Mouse (Mus musculus): Measurements from ENCODE around the gene Adgrf5. TPM values are rescaled to one million over a fixed set of nuclear protein-coding genes. Genes with fewer than 3 reads are reported as not detected.
"Not testable (repeated sequence)": the region's sequence is repeated elsewhere in the genome, so short reads cannot be mapped to it uniquely, and the experiment has no call there.

The Adgrf5 gene
- polyA plus RNA-seq, 1 experiment, result 1.1 TPM

- no peaks in the 10 kb centered on the region for H3K36me3 ChIP-seq (ENCODE audit: control insufficient read depth, insufficient read depth, low read length, poor library complexity, severe bottlenecking)
- no peak overlapping the region for H3K4me3 ChIP-seq (ENCODE audit: low read depth, low read length)
- no peaks in the 10 kb centered on the region for H3K9me3 ChIP-seq (replicated peaks; ENCODE audit: control insufficient read depth, insufficient read depth, low read length, poor library complexity, severe bottlenecking)
- H3K27me3 ChIP-seq (ENCODE audit: control insufficient read depth, insufficient read depth, low read length, poor library complexity, severe bottlenecking), result no peaks in the 10 kb centered on the region
- no peak overlapping the region for H3K27ac ChIP-seq (ENCODE audit: insufficient read depth, low read length)
- H3K4me1 ChIP-seq (ENCODE audit: control insufficient read depth, insufficient read depth, low read length), result peaks cover 2% of the 10 kb centered on the region
- no peak for TF ChIP-seq EP300 (IDR thresholded peaks at IDR 0.05; ENCODE audit: insufficient read depth, low read depth, low read length)
- no peak for TF ChIP-seq CTCF (IDR thresholded peaks at IDR 0.05; ENCODE audit: low read depth, low read length)
- no peak for TF ChIP-seq POLR2A (IDR thresholded peaks at IDR 0.05; ENCODE audit: insufficient read depth, low read length)
- no peak overlapping the region for H3K9ac ChIP-seq (ENCODE audit: low read depth, poor library complexity, severe bottlenecking)
These were observed 30.5 kb upstream of the Adgrf5 start for GRCm38 (mm10) chr17:43329761-43330183.

- H3K4me1 ChIP-seq (ENCODE audit: control insufficient read depth, insufficient read depth, low read length), result peaks cover 2% of the 10 kb centered on the region
- TF ChIP-seq EP300 (IDR thresholded peaks at IDR 0.05; ENCODE audit: insufficient read depth, low read depth, low read length) (no peak), POLR2A (IDR thresholded peaks at IDR 0.05; ENCODE audit: insufficient read depth, low read length) (no peak), CTCF (IDR thresholded peaks at IDR 0.05; ENCODE audit: low read depth, low read length) (no peak)
- H3K27me3 ChIP-seq (ENCODE audit: control insufficient read depth, insufficient read depth, low read length, poor library complexity, severe bottlenecking), result no peaks in the 10 kb centered on the region
- no peak overlapping the region for H3K9ac ChIP-seq (ENCODE audit: low read depth, poor library complexity, severe bottlenecking)
- H3K4me3 ChIP-seq (ENCODE audit: low read depth, low read length), result no peak overlapping the region
- no peaks in the 10 kb centered on the region for H3K36me3 ChIP-seq (ENCODE audit: control insufficient read depth, insufficient read depth, low read length, poor library complexity, severe bottlenecking)
- H3K9me3 ChIP-seq (replicated peaks; ENCODE audit: control insufficient read depth, insufficient read depth, low read length, poor library complexity, severe bottlenecking), result no peaks in the 10 kb centered on the region
- H3K27ac ChIP-seq (ENCODE audit: insufficient read depth, low read length), result no peak overlapping the region
These were observed 27.6 kb upstream of the Adgrf5 start for GRCm38 (mm10) chr17:43332686-43333085.

- H3K4me1 ChIP-seq (ENCODE audit: control insufficient read depth, insufficient read depth, low read length), result no peaks in the 10 kb centered on the region
- H3K36me3 ChIP-seq (ENCODE audit: control insufficient read depth, insufficient read depth, low read length, poor library complexity, severe bottlenecking), result no peaks in the 10 kb centered on the region
- H3K27me3 ChIP-seq (ENCODE audit: control insufficient read depth, insufficient read depth, low read length, poor library complexity, severe bottlenecking), result no peaks in the 10 kb centered on the region
- H3K27ac ChIP-seq (ENCODE audit: insufficient read depth, low read length), result no peak overlapping the region
- TF ChIP-seq CTCF (IDR thresholded peaks at IDR 0.05; ENCODE audit: low read depth, low read length) (no peak), EP300 (IDR thresholded peaks at IDR 0.05; ENCODE audit: insufficient read depth, low read depth, low read length) (no peak), POLR2A (IDR thresholded peaks at IDR 0.05; ENCODE audit: insufficient read depth, low read length) (no peak)
- no peaks in the 10 kb centered on the region for H3K9me3 ChIP-seq (replicated peaks; ENCODE audit: control insufficient read depth, insufficient read depth, low read length, poor library complexity, severe bottlenecking)
- H3K9ac ChIP-seq (ENCODE audit: low read depth, poor library complexity, severe bottlenecking), result no peak overlapping the region
- no peak overlapping the region for H3K4me3 ChIP-seq (ENCODE audit: low read depth, low read length)
These were observed 26.2 kb upstream of the Adgrf5 start for GRCm38 (mm10) chr17:43334074-43334473.

GRCm38 (mm10) chr17:43337643-43338042, 22.6 kb upstream of the Adgrf5 start:
- H3K4me3 ChIP-seq (ENCODE audit: low read depth, low read length), result no peak overlapping the region
- H3K4me1 ChIP-seq (ENCODE audit: control insufficient read depth, insufficient read depth, low read length), result no peaks in the 10 kb centered on the region
- no peaks in the 10 kb centered on the region for H3K27me3 ChIP-seq (ENCODE audit: control insufficient read depth, insufficient read depth, low read length, poor library complexity, severe bottlenecking)
- no peak overlapping the region for H3K9ac ChIP-seq (ENCODE audit: low read depth, poor library complexity, severe bottlenecking)
- no peak overlapping the region for H3K27ac ChIP-seq (ENCODE audit: insufficient read depth, low read length)
- TF ChIP-seq POLR2A (IDR thresholded peaks at IDR 0.05; ENCODE audit: insufficient read depth, low read length) (no peak), EP300 (IDR thresholded peaks at IDR 0.05; ENCODE audit: insufficient read depth, low read depth, low read length) (no peak), CTCF (IDR thresholded peaks at IDR 0.05; ENCODE audit: low read depth, low read length) (no peak)
- no peaks in the 10 kb centered on the region for H3K36me3 ChIP-seq (ENCODE audit: control insufficient read depth, insufficient read depth, low read length, poor library complexity, severe bottlenecking)
- H3K9me3 ChIP-seq (replicated peaks; ENCODE audit: control insufficient read depth, insufficient read depth, low read length, poor library complexity, severe bottlenecking), result no peaks in the 10 kb centered on the region

- Histone ChIP-seq H3K4me1 (ENCODE audit: control insufficient read depth, insufficient read depth, low read length) (no peaks in the 10 kb centered on the region), H3K36me3 (ENCODE audit: control insufficient read depth, insufficient read depth, low read length, poor library complexity, severe bottlenecking) (no peaks in the 10 kb centered on the region), H3K4me3 (ENCODE audit: low read depth, low read length) (no peak overlapping the region), H3K27ac (ENCODE audit: insufficient read depth, low read length) (no peak overlapping the region), H3K9ac (ENCODE audit: low read depth, poor library complexity, severe bottlenecking) (no peak overlapping the region), H3K27me3 (ENCODE audit: control insufficient read depth, insufficient read depth, low read length, poor library complexity, severe bottlenecking) (no peaks in the 10 kb centered on the region), H3K9me3 (replicated peaks; ENCODE audit: control insufficient read depth, insufficient read depth, low read length, poor library complexity, severe bottlenecking) (no peaks in the 10 kb centered on the region)
- TF ChIP-seq POLR2A (IDR thresholded peaks at IDR 0.05; ENCODE audit: insufficient read depth, low read length), result no peak
- no peak for TF ChIP-seq EP300 (IDR thresholded peaks at IDR 0.05; ENCODE audit: insufficient read depth, low read depth, low read length)
- TF ChIP-seq CTCF (IDR thresholded peaks at IDR 0.05; ENCODE audit: low read depth, low read length), result no peak
These were observed 22.0 kb upstream of the Adgrf5 start for GRCm38 (mm10) chr17:43338279-43338678.

- H3K4me1 ChIP-seq (ENCODE audit: control insufficient read depth, insufficient read depth, low read length); H3K9me3 ChIP-seq (replicated peaks; ENCODE audit: control insufficient read depth, insufficient read depth, low read length, poor library complexity, severe bottlenecking); H3K27ac ChIP-seq (ENCODE audit: insufficient read depth, low read length); H3K27me3 ChIP-seq (ENCODE audit: control insufficient read depth, insufficient read depth, low read length, poor library complexity, severe bottlenecking); H3K9ac ChIP-seq (ENCODE audit: low read depth, poor library complexity, severe bottlenecking); H3K4me3 ChIP-seq (ENCODE audit: low read depth, low read length); H3K36me3 ChIP-seq (ENCODE audit: control insufficient read depth, insufficient read depth, low read length, poor library complexity, severe bottlenecking): not testable (repeated sequence)
These were observed 13.8 kb upstream of the Adgrf5 start for GRCm38 (mm10) chr17:43346499-43346898.

Measured in ES-Bruce4 (cell line).